Mouse (Mus musculus) hematopoietic multipotent progenitor cell, adult 10-12 weeks (in vitro differentiated cells): Measurements from ENCODE around the gene Olfr541. TPM values are rescaled to one million over a fixed set of nuclear protein-coding genes. Genes with fewer than 3 reads are reported as not detected.

ENCODE experiments used
- polyA plus RNA-seq: library from polyadenylated mRNA; stranded (reverse); fragments of >175 nt; gene quantifications from 2 replicates; pipeline ENCODE4 v1.2.3, GENCODE M21; 2012; ENCODE audit warnings: low replicate concordance

Gene Olfr541
- not detected in 2 replicates for polyA plus RNA-seq

DNA sequence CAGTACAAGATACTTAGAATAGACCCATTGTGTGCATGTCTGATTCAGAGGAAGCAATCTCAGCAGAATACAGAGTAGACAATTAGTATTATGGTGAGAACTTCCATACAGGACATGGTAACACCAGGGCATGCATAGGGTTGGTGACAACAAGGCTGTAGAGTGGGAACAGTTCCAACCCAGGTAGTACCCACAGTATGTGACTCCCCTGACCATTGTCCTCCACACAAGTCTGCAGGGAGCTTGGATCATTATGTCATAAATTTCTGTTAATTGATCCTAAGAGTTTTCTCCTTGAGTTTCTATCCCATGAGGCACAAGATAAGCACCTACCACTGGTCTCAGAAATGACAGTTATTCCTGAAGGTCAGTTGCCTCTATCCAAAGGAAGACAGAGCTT is at the start of gene Olfr541:
Gene Olfr541 (plus strand): TSS at position 301 of the 400 bp plus-strand sequence.

GRCm38 (mm10) chr7:140659630-140660029 is 37.4 kb upstream of the Olfr541 start, which contains the start of gene Olfr539:
Gene Olfr539, plus strand, starts transcription at chr7:140659930.

DNA sequence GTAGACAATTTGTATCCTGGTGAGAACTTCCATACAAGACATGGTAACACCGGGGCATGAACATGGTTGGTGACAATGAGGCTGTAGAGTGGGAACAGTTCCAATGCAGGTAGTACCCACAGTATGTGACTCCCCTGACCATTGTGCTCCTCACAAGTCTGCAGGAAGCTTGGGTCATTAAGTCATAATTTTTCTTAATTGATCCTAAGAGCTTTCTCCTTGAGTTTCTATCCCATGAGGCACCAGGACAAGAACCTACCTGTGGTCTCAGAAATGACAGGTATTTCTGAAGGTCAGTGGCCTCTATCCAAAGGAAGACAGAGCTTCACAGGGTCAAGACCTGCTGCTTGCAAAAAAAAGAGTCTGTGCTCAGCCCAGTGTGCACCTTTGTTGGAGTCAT is 15.4 kb upstream of the Olfr541 start, which contains the start of gene Olfr45:
Gene Olfr45 (plus strand): TSS at position 301 of the 400 bp plus-strand sequence.

Other genes with a start within 250 kb of the Olfr541 start
- not detected in 2 replicates for gene Olfr533, start 233.9 kb upstream of the Olfr541 start, polyA plus RNA-seq
- not detected in 2 replicates for gene Olfr535, start 213.1 kb upstream of the Olfr541 start, polyA plus RNA-seq
- gene Olfr536, start 189.9 kb upstream of the Olfr541 start, polyA plus RNA-seq: not detected in 2 replicates
- not detected in 2 replicates for gene Olfr538, start 129.4 kb upstream of the Olfr541 start, polyA plus RNA-seq
- gene Olfr46, start 96.0 kb upstream of the Olfr541 start, polyA plus RNA-seq: not detected in 2 replicates
- gene Olfr61, start 68.3 kb upstream of the Olfr541 start, polyA plus RNA-seq: not detected in 2 replicates
- not detected in 2 replicates for gene Olfr53, start 50.8 kb upstream of the Olfr541 start, polyA plus RNA-seq
- 0.01 TPM in 1 of 2 replicates, not detected in the other for gene Olfr539, start 37.3 kb upstream of the Olfr541 start, polyA plus RNA-seq
- gene Olfr45, start 15.3 kb upstream of the Olfr541 start, polyA plus RNA-seq: not detected in 2 replicates
- not detected in 2 replicates for gene Cyp2e1, start 66.5 kb downstream of the Olfr541 start, polyA plus RNA-seq
- gene Syce1, start 90.6 kb downstream of the Olfr541 start, polyA plus RNA-seq: 0.18 TPM in 1 of 2 replicates, not detected in the other
- gene Zfp941, start 124.9 kb downstream of the Olfr541 start, polyA plus RNA-seq: not detected in 2 replicates
- not detected in 2 replicates for gene Urah, start 137.8 kb downstream of the Olfr541 start, polyA plus RNA-seq
- gene Scgb1c1, start 148.3 kb downstream of the Olfr541 start, polyA plus RNA-seq: not detected in 2 replicates
- gene Odf3, start 150.5 kb downstream of the Olfr541 start, polyA plus RNA-seq: not detected in 2 replicates
- gene Gm45785, start 159.1 kb downstream of the Olfr541 start, polyA plus RNA-seq: not detected in 2 replicates
- 84.4 and 159 TPM in 2 replicates for gene Ric8a, start 159.7 kb downstream of the Olfr541 start, polyA plus RNA-seq
- gene Bet1l, start 160.3 kb downstream of the Olfr541 start, polyA plus RNA-seq: 5.3 and 13.3 TPM in 2 replicates
- 14.0 and 45.3 TPM in 2 replicates for gene Psmd13, start 184.7 kb downstream of the Olfr541 start, polyA plus RNA-seq
- gene Sirt3, start 185.0 kb downstream of the Olfr541 start, polyA plus RNA-seq: 25.2 and 43.6 TPM in 2 replicates
- gene Cox8b, start 203.2 kb downstream of the Olfr541 start, polyA plus RNA-seq: not detected in 2 replicates
- gene Nlrp6, start 223.6 kb downstream of the Olfr541 start, polyA plus RNA-seq: 0.27 TPM in 1 of 2 replicates, not detected in the other
- 14.9 and 15.1 TPM in 2 replicates for gene Pgghg, start 244.1 kb downstream of the Olfr541 start, polyA plus RNA-seq